Mouse (Mus musculus) forebrain, embryonic 15.5 days (tissue): ENCODE data around the gene Ddr2. TPM values are rescaled to one million over a fixed set of nuclear protein-coding genes. Genes with fewer than 3 reads are reported as not detected.

Source experiments
- ATAC-seq: fragments of 200-750 bp; cut with Nextera tagmentation; replicated peaks from 2 replicates; pipeline ENCODE4 v1.8.0; 2017; ENCODE audit warnings: mild to moderate bottlenecking, moderate TSS enrichment, moderate library complexity
- H3K27ac ChIP-seq: fragments of 300-500 bp; sonication (generic); replicated peaks from 2 replicates; pipeline ENCODE4 v1.5.1; 2015; ENCODE audit warnings: mild to moderate bottlenecking, inconsistent platforms
- H3K27me3 ChIP-seq: fragments of 300-500 bp; sonication (generic); 2 replicates; pipeline ENCODE4 v1.6.1; 2015; ENCODE audit warnings: inconsistent platforms
- H3K36me3 ChIP-seq: fragments of 300-500 bp; sonication (generic); 2 replicates; pipeline ENCODE4 v1.6.1; 2015; ENCODE audit warnings: mild to moderate bottlenecking, inconsistent platforms
- H3K4me1 ChIP-seq: fragments of 300-500 bp; sonication (generic); 2 replicates; pipeline ENCODE4 v1.6.1; 2015; ENCODE audit warnings: inconsistent platforms
- H3K4me2 ChIP-seq: fragments of 300-500 bp; sonication (generic); replicated peaks from 2 replicates; pipeline ENCODE4 v1.6.1; 2015; ENCODE audit warnings: mild to moderate bottlenecking, inconsistent platforms
- H3K4me3 ChIP-seq: fragments of 300-500 bp; sonication (generic); 2 replicates; pipeline ENCODE4 v1.5.1; 2015; ENCODE audit warnings: mild to moderate bottlenecking, inconsistent platforms
- H3K9ac ChIP-seq: fragments of 300-500 bp; sonication (generic); replicated peaks from 2 replicates; pipeline ENCODE4 v1.6.1; 2015; ENCODE audit warnings: mild to moderate bottlenecking, inconsistent platforms
- H3K9me3 ChIP-seq: fragments of 300-500 bp; sonication (generic); 2 replicates; pipeline ENCODE4 v1.6.1; 2016; ENCODE audit warnings: inconsistent platforms
- WGBS: fragments of 180-500 bp; shearing (Covaris S2); methylation state at CpG from one replicate; pipeline ENCODE4 v1.1.7; 2015; ENCODE audit warnings: mixed read lengths; 5-methylcytosine and 5-hydroxymethylcytosine counted together
- polyA plus RNA-seq: library from polyadenylated mRNA; unstranded; fragments of >200 nt; fragmentation: Nextera tagmentation; extraction: Ambion mirVana; gene quantifications from 2 replicates; pipeline ENCODE4 v1.2.1, GENCODE M21; 2015

The Ddr2 gene
- polyA plus RNA-seq, 1 experiment from 2014 or later, result 8.1 TPM

DNA sequence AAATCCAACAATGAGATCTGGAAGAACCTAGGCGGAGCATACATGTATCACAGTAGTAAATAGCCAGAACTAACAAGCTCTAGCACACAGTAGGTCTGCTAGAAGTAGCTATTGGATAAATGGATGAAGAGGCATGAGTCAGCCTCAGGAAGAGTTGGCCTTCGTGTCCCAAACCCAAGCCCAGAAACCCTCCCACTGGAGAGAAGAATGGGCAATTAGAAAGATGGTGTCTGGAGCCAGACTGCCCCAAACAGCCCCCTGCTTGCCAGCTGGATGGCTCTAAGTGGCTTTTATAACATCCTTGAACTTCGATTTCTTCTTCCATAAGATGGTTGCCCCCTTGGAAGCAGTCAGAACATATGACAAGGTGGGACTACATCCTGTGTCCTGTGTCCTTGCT is 53.6 kb downstream of the Ddr2 start:
- Histone ChIP-seq H3K4me3 (no peak overlapping the region), H3K4me2 (no peak overlapping the region), H3K27me3 (no peaks in the 10 kb centered on the region), H3K36me3 (no peaks in the 10 kb centered on the region), H3K27ac (no peak overlapping the region), H3K4me1 (no peaks in the 10 kb centered on the region), H3K9me3 (no peaks in the 10 kb centered on the region), H3K9ac (no peak overlapping the region)
- ATAC-seq, result no peak
- WGBS, result 79% methylated on average over 3 of the region's 3 CpGs

DNA sequence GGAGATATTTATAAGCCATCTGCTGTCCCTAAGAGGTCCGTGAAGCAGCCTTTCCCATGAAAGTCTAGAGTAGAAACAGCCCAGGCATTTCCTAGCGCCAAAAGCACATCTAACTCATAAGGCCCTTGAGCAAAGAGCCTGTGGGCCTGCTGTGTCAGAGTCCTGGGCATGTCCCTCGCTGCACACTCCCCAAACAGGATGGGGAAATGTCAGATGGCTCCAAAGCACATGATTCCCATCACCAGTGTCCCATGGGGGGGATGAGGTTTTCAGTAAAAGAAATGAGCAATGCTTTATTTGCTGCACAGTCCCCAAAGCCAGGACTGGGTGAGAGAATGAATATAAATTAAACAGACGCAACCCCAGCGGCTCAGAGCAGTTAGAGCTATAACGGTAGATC is 54.3 kb downstream of the Ddr2 start:
- no peak for ATAC-seq
- Histone ChIP-seq H3K9ac (no peak overlapping the region), H3K4me1 (no peaks in the 10 kb centered on the region), H3K27me3 (no peaks in the 10 kb centered on the region), H3K4me3 (no peak overlapping the region), H3K4me2 (no peak overlapping the region), H3K27ac (no peak overlapping the region), H3K36me3 (no peaks in the 10 kb centered on the region), H3K9me3 (no peaks in the 10 kb centered on the region)
- 57% methylated on average over 6 of the region's 6 CpGs for whole genome bisulfite sequencing

DNA sequence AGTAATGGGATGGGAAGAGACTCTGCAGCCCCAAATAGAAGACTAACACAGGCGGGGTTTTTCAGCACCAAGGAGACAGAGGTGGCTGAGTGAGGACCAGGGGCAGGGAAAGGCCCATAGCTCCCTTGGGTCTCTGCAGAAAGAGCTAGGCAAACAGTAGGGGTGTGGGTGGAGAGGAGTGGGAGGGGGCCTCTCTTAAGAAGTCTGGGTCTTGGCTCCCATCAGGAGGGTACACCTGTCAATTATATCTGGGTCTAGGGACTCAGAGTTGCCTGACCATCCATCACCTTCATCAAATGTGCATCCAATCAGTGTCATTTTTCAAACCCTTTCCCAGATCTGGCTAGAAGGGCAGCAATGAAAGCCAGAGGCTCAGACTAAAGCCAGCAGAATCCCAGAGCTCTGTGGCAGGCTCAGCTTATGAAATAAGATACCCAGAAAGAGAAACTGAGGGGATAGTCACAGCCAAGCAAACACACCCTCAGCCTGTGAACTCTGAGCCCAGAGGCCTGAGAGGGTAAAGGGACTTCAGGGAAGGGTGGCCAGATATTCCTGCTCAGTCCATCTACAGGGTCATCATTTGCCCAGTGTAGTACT is 58.0 kb downstream of the Ddr2 start:
- Histone ChIP-seq H3K4me3 (no peak overlapping the region), H3K9me3 (no peaks in the 10 kb centered on the region), H3K27me3 (no peaks in the 10 kb centered on the region), H3K4me1 (no peaks in the 10 kb centered on the region), H3K4me2 (no peak overlapping the region), H3K36me3 (no peaks in the 10 kb centered on the region), H3K9ac (no peak overlapping the region), H3K27ac (no peak overlapping the region)
- ATAC-seq, result no peak
- WGBS, result 85% methylated on average over 1 of the region's 1 CpGs

DNA sequence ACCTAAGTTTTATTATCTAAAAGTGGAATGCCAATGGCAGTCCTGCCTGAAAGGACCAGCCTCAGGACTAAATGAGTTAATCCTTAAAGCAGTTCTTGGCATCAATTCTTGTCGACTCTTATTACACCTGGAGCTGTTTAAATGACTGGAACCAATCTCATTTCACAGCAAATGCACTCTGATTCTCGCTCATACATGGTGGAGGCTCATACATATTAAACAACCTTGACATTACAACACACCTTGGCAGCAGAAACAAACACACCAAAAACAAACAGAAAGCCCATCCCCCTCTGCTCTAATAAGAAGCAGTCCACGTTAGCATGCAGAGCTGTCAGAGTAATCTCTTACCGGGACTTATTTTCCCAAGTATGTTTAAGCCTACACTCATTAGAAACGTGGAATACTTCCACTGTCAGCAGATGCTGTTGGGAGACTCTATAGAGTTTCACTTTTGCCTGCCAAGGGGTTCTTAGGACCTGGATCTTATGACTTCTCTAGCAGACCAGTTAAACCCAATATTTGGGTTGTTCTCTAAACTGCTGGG is 58.9 kb downstream of the Ddr2 start:
- Histone ChIP-seq H3K4me3 (no peak overlapping the region), H3K4me2 (no peak overlapping the region), H3K4me1 (no peaks in the 10 kb centered on the region), H3K27ac (no peak overlapping the region), H3K36me3 (no peaks in the 10 kb centered on the region), H3K9me3 (no peaks in the 10 kb centered on the region), H3K9ac (no peak overlapping the region), H3K27me3 (no peaks in the 10 kb centered on the region)
- ATAC-seq, result no peak
- WGBS, result 52% methylated on average over 5 of the region's 5 CpGs

DNA sequence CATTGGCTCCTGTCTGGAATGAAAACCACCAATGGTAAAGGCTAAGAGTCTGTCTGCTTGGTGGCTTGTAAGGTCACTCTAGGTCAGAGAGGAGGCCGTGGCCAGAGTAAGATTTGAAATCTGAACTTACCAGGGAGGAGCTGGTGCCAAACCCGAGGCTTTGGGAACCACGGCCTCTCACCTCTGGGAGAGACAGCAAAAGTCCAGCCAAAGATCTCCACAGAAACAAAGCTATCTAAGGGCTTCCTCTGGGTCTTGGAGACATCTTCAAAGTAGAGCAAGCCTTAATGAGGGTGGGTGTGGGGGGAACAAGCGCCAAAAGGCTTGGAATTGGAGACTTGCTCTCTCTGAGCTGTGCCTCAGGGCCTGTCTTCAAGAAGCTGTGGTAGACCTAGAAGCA is 62.1 kb downstream of the Ddr2 start:
- H3K4me2 ChIP-seq, result no peak overlapping the region
- no peaks in the 10 kb centered on the region for H3K36me3 ChIP-seq
- H3K9me3 ChIP-seq, result no peaks in the 10 kb centered on the region
- H3K27ac ChIP-seq, result no peak overlapping the region
- no peaks in the 10 kb centered on the region for H3K27me3 ChIP-seq
- H3K4me1 ChIP-seq, result no peaks in the 10 kb centered on the region
- 90% methylated on average over 4 of the region's 4 CpGs for WGBS
- no peak overlapping the region for H3K9ac ChIP-seq
- no peak for ATAC-seq
- no peak overlapping the region for H3K4me3 ChIP-seq

DNA sequence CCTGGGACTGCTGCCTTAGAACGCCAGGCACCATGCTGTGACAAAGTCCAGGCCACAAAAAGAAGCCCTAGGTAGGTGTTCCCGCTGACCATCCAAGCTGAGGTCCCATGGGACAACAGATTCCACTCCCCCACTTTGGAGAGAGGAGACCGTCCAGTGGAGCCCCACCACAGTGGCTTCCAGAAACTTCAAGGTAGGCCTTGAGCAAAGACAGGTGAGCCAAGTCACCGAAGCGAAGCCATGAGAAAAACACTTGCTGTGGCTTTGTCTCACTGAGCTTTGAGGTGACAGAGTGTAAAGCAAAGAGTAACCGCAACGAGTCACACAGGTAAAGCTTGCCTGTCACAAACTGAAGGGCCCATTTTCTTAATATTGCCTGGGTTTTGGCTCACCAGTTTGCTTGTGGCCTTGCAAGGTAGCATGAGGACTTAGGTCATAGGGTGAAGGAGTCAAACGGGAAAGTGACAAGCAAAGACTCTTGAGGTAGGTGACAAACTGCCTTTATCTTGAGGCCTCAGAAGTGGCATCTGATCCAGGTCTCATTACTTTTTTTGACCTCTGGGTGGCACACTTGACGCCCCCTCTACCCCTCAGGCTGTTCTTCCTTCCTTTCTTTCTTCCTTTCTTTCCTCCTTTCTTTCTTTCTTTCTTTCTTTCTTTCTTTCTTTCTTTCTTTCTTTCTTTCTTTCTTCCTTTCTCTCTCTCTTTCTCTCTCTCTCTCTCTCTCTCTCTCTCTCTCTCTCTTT is 65.7 kb downstream of the Ddr2 start:
- H3K9ac ChIP-seq, result no peak overlapping the region
- WGBS, result 77% methylated on average over 9 of the region's 9 CpGs
- H3K4me3 ChIP-seq, result no peak overlapping the region
- no peaks in the 10 kb centered on the region for H3K27me3 ChIP-seq
- no peak overlapping the region for H3K4me2 ChIP-seq
- ATAC-seq, result no peak
- H3K9me3 ChIP-seq, result no peaks in the 10 kb centered on the region
- H3K27ac ChIP-seq, result no peak overlapping the region
- H3K4me1 ChIP-seq, result no peaks in the 10 kb centered on the region
- H3K36me3 ChIP-seq, result no peaks in the 10 kb centered on the region

DNA sequence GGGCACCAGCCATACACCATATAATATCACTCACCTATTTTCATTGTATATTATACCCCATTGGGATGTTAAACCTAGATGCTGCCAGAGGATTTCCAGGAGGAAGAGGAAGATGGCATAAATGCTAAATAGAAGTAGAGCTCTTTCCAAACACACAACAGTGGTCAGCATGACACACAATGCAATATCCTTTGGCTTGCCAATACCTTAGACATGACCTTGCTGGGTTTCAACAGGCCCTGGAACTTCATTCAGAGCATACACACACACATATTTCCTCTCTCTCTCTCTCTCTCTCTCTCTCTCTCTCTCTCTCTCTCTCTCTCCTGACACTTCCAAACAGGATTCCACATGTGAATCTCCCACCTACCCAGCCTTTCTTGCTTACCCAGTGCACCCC is 66.8 kb downstream of the Ddr2 start:
- no peak for ATAC-seq
- Histone ChIP-seq H3K27me3 (no peaks in the 10 kb centered on the region), H3K4me2 (no peak overlapping the region), H3K4me1 (no peaks in the 10 kb centered on the region), H3K9me3 (no peaks in the 10 kb centered on the region), H3K36me3 (no peaks in the 10 kb centered on the region), H3K9ac (no peak overlapping the region), H3K27ac (no peak overlapping the region), H3K4me3 (no peak overlapping the region)

DNA sequence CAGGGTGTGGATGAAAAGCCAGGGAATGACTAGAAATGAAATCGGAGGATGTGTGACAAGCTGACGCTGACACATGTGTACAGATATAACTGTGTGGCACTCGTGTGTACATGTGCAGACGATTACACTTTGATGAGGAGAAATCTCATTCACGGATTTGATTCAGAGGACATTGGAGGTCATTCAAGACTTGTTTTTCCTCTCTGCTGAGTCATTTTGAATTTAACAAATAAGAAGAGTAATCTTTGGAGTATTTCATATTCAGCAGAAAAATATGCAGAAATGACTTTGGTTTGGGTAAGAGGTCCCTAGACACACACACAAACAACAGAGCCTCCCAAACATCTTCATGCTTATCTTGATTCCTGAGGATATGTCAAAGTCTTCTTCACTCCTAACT is 67.6 kb downstream of the Ddr2 start:
- Histone ChIP-seq H3K9ac (no peak overlapping the region), H3K4me2 (no peak overlapping the region), H3K4me3 (no peak overlapping the region), H3K36me3 (no peaks in the 10 kb centered on the region), H3K27ac (no peak overlapping the region), H3K9me3 (no peaks in the 10 kb centered on the region), H3K27me3 (no peaks in the 10 kb centered on the region), H3K4me1 (no peaks in the 10 kb centered on the region)
- 94% methylated on average over 5 of the region's 5 CpGs for WGBS
- ATAC-seq, result no peak

DNA sequence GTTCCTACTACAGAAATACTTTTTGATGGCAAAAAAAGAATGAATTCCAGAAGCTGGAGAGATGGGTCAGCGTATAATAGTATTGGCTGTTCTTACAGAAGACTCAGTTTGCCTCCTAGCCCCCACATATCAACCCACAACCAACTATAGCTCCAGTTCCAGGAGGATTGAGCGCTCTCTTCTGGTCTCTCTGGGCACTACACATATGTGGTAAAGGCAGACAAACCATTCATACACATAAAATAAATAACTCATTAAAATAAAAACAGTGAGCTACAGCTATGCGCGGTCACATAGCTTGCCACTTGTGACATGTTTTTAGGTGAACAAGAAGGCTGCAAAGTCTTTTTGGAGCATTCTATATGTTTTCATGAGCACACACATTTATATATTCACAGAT is 71.2 kb downstream of the Ddr2 start:
- no peak overlapping the region for H3K9ac ChIP-seq
- no peaks in the 10 kb centered on the region for H3K36me3 ChIP-seq
- H3K9me3 ChIP-seq, result no peaks in the 10 kb centered on the region
- no peak for ATAC-seq
- WGBS, result 65% methylated on average over 4 of the region's 4 CpGs
- no peaks in the 10 kb centered on the region for H3K27me3 ChIP-seq
- no peaks in the 10 kb centered on the region for H3K4me1 ChIP-seq
- H3K4me3 ChIP-seq, result no peak overlapping the region
- H3K27ac ChIP-seq, result no peak overlapping the region
- H3K4me2 ChIP-seq, result no peak overlapping the region

DNA sequence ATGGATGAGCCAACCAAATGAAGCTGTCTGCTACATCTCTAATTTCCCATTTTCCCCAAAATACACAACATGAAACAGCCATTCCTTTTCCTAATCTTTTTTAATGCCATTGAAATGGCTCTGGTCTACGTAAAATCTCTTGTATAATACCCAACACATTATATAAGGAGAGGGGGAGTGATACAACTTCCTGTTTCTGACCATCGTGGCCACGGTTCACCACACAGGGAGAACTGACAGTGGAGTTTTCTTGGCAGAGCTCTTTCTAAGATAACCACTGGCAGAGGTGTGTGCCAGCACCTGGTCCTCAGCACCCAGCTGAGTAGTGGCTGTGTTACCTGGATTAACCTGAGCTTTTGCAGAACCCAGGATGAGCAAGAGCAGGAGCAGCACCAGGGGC is 75.0 kb downstream of the Ddr2 start:
- no peaks in the 10 kb centered on the region for H3K4me1 ChIP-seq
- H3K27me3 ChIP-seq, result no peaks in the 10 kb centered on the region
- H3K9ac ChIP-seq, result no peak overlapping the region
- H3K4me3 ChIP-seq, result no peak overlapping the region
- no peaks in the 10 kb centered on the region for H3K9me3 ChIP-seq
- 89% methylated on average over 3 of the region's 3 CpGs for WGBS
- no peak overlapping the region for H3K27ac ChIP-seq
- no peaks in the 10 kb centered on the region for H3K36me3 ChIP-seq
- ATAC-seq, result no peak
- H3K4me2 ChIP-seq, result no peak overlapping the region

DNA sequence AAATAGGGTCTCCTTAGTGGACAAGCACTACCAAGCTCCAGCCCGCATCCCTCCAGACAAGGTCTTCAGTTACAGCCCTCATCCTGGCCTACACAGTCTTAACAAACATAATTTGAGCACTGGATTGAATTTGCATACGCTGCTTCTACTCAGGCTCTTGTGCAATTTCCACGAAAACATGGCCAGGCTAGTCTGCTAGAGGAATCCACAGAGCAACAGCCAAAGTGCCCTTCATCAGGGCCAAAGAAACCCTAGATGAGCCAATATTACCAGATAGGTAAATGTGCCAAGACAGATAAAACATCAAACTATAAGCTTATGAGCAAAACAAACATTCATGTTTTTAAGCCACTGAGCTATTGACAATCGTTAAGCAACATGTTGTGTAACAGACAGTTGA is 75.6 kb downstream of the Ddr2 start:
- H3K27ac ChIP-seq, result no peak overlapping the region
- H3K36me3 ChIP-seq, result no peaks in the 10 kb centered on the region
- no peaks in the 10 kb centered on the region for H3K4me1 ChIP-seq
- no peak for ATAC-seq
- no peak overlapping the region for H3K9ac ChIP-seq
- H3K4me3 ChIP-seq, result no peak overlapping the region
- no peak overlapping the region for H3K4me2 ChIP-seq
- H3K9me3 ChIP-seq, result no peaks in the 10 kb centered on the region
- 95% methylated on average over 4 of the region's 4 CpGs for WGBS
- no peaks in the 10 kb centered on the region for H3K27me3 ChIP-seq

DNA sequence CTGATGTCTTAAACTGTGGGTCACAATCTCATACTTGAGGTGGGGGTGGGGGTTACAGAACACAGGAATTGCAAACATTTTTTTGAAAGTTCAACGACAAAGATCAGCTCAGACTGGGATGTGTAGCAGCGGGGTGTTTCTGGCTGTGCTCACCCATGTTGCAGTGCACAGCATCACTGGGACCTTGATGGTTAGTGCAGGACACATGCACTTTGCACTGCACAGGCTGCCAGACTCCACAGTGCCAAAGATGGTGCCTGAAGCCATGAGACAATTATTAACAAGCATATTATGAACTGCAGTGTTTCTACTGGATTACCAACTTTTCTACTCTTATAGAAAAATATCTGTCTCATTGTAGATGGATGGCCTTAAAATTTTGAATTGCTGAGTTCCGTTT is 78.9 kb downstream of the Ddr2 start:
- no peak for ATAC-seq
- no peak overlapping the region for H3K4me2 ChIP-seq
- no peaks in the 10 kb centered on the region for H3K9me3 ChIP-seq
- no peak overlapping the region for H3K27ac ChIP-seq
- H3K4me3 ChIP-seq, result no peak overlapping the region
- H3K36me3 ChIP-seq, result no peaks in the 10 kb centered on the region
- no peaks in the 10 kb centered on the region for H3K4me1 ChIP-seq
- H3K9ac ChIP-seq, result no peak overlapping the region
- 87% methylated on average over 3 of the region's 3 CpGs for WGBS
- H3K27me3 ChIP-seq, result no peaks in the 10 kb centered on the region

DNA sequence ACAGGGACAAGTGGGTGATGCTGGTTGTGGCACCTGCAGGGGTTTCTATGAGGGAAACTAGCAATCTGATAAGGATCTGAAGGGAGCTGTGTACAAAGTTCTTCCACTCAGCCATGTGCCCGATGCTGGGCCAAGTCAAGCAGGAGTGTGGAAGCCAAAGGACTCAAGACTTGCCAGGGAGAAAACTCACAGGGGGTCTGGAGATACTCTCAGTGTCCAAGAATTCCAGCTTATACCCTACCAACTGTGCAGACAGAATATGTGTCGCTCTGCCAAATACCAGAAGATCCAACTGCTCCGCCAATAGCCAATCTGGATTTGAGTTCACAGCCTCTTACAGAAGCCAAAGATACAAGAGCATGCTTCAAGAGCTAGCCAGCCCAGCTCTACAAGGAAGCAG is 95.8 kb downstream of the Ddr2 start:
- ATAC-seq, result no peak
- H3K9ac ChIP-seq, result no peak overlapping the region
- no peaks in the 10 kb centered on the region for H3K4me1 ChIP-seq
- H3K27me3 ChIP-seq, result no peaks in the 10 kb centered on the region
- H3K36me3 ChIP-seq, result no peaks in the 10 kb centered on the region
- no peak overlapping the region for H3K4me2 ChIP-seq
- no peak overlapping the region for H3K4me3 ChIP-seq
- H3K27ac ChIP-seq, result no peak overlapping the region
- WGBS, result 77% methylated on average over 3 of the region's 3 CpGs
- H3K9me3 ChIP-seq, result peaks cover 7% of the 10 kb centered on the region; the same call in 1 of the 2 replicates
